Mouse (Mus musculus) gastrocnemius, adult 2 months (tissue): ENCODE measurements around the gene P2rx1. TPM values are rescaled to one million over a fixed set of nuclear protein-coding genes. Genes with fewer than 3 reads are reported as not detected.

Experiments used
- DNase-seq: peaks from one replicate; pipeline ENCODE4 v3.0.0; 2022
- H3K27ac ChIP-seq: fragments of 200-600 bp; 2 replicates; pipeline ENCODE4 v1.8.1; 2022; ENCODE audit warnings: mild to moderate bottlenecking
- H3K4me3 ChIP-seq: fragments of 200-600 bp; 2 replicates; pipeline ENCODE4 v1.8.1; 2022; ENCODE audit warnings: mild to moderate bottlenecking, moderate library complexity
- CTCF ChIP-seq: fragments of 200-600 bp; IDR thresholded peaks from 2 replicates; pipeline ENCODE4 v1.8.1; 2022; ENCODE audit warnings: antibody characterized with exemption, mild to moderate bottlenecking, moderate library complexity
- intact Hi-C: fragments of 180-260 bp; cut with DNase I; formaldehyde crosslinking; loops from one replicate; pipeline ENCODE4 v1.15.1; 2025
- long read RNA-seq, 2 experiments: library from polyadenylated mRNA; stranded (forward); transcript quantifications; one replicate each; pipeline ENCODE4 v2.0.0; 2021
- total RNA-seq, 2 experiments: library from RNA; stranded (reverse); gene quantifications; 2 replicates each; pipeline ENCODE4 v1.2.3; 2021

Gene P2rx1
- total RNA-seq: under 1 TPM; 0.15 to 0.56 TPM
- long read RNA-seq, experiment 1: 0 reads
- long read RNA-seq, experiment 2, partial matches to known transcripts: 0 of 1 reads
- long read RNA-seq, experiment 2, other reads (novel, unspliced or antisense): 0 of 1 reads

DNA sequence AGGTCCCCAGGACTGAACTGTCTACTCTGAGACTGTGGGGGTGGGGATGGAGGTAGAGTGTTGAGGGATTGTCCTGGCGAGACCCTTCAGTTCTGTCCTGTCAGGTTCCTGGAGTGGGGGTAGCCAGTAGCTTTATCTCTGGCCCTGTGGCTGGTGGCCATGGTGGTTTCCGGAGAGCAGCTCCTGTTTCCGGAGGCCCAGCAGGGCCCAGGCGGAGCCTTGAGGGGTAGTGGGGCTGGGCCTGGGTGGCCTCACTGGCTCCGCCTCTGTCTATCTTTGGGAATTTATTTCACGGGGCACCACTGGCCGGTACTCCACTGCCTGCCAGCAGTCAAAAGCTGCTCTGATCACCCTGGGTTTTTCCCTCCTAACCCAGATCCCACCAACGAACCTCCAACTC is at the start of gene P2rx1:
P2rx1 (plus strand) TSS at position 333 of the 400 bp plus-strand sequence.
- intact Hi-C loops: no loop called here
- TF ChIP-seq CTCF: no peak
- no peak for DNase-seq
- 0 out of 2 replicates have a peak within 1 kb of the TSS, but pooled peaks have one; percentile 20 for H3K27ac ChIP-seq
- no peak within 1 kb of the TSS; the same call in 1 of the 2 replicates for H3K4me3 ChIP-seq

DNA sequence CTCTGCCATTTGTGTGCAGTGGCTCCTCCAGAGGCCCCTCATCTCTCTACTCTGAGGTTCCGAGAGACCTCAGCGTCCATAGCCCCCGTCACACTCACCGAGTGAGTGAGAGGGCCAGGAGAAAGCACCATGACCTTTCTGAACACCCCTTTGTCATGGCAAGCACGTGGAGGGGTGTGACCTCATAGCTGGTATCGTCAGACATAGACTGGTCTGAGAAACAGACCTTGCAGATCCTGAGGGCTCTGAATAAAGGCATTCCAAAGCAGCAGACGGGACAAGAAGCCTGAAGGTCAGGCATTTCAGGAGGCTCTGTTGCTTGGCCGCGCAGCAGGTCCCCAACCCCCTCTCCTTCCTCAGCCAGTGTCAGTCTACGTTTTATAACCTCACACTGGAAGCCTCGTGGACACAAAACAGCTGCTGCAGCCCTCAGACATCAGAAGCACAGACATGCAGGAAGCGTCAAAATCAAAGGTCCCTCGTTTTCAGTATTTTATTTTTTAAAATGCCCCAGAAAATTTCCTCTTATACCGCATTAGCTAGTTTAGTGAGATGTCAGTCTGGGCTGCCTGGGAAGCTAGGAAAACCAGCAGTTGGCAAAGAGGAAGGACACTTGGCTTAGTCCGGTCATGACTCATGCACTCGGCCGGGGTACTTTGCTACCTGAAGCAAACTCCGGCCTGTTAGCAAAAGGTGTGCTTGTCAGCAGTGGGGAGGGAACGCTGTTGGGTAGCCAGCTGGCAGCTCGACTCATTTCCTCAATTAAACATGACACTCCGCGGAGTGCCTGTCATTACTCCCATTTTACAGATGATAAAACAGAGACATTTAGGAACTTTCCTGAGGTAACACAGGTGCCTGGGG is 47.5 kb upstream of the P2rx1 start:
- Histone ChIP-seq H3K4me3 (no peak overlapping the region), H3K27ac (peak overlapping the region; percentile 83)
- DNase-seq: no peak
- TF ChIP-seq CTCF: no peak
- intact Hi-C loops: no loop called here

DNA sequence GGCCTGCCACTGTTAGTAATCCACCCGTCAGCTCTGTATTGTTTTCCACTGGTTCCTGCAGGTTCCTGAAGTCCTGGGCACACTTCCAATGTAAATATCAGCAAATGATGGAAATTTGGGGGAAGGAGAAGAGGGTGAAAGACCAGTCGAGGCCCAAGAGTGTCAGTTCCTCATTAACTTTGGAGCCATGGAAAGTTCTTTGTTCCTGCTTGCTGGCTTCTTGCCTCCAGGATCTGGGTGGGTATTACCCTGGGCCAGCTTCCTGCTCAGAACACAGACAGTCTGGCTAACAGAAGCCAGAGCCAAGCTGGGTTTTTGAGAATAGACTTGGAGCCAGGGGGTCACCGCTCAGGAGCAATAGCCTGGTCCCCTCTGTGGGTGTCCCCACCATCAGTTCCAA is 46.7 kb upstream of the P2rx1 start:
- intact Hi-C loops: no loop called here
- no peak for DNase-seq
- Histone ChIP-seq H3K4me3 (no peak overlapping the region), H3K27ac (peak overlapping the region; percentile 83)
- no peak for TF ChIP-seq CTCF

DNA sequence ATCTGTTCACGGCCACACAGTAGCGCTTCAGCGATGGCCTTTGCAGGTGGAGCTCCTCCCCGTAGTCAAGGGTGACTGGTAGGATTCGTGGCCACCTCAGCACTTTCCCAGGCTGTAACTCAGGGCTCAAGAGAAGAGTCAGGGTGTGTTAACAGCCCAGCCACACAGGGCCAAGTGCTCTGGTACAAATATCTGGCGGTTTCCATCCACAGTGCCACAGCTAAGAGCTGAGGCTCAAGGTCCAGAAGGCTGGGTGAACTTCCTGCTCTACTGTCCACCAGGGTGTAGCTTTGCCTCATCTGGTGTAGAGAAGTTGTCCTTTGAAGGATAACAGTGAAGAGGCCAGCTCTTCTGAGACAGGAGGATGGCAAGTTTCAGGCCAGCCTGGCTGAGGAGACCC is 46.2 kb upstream of the P2rx1 start:
- Histone ChIP-seq H3K4me3 (no peak overlapping the region), H3K27ac (peak overlapping the region; percentile 83)
- no peak for TF ChIP-seq CTCF
- intact Hi-C loops: no loop called here
- no peak for DNase-seq

DNA sequence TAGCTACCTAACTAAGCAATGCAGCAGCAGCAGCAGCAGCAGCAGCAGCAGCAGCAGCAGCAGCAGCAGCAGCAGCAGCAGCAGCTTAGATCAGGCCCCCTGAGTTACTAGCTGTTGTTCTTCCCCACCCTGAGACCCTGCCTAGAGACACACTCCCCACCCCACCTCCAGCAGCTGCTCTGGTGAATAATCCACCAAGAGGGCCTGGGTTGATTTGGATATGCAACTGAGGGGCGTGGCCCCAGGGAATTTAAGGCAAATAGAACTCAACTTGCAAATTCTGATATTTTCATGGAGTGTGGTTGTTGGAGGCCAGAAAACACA is 45.8 kb upstream of the P2rx1 start:
- Histone ChIP-seq H3K4me3 (no peak overlapping the region), H3K27ac (peak overlapping the region; percentile 83)
- TF ChIP-seq CTCF: no peak
- intact Hi-C loops: no loop called here
- no peak for DNase-seq

DNA sequence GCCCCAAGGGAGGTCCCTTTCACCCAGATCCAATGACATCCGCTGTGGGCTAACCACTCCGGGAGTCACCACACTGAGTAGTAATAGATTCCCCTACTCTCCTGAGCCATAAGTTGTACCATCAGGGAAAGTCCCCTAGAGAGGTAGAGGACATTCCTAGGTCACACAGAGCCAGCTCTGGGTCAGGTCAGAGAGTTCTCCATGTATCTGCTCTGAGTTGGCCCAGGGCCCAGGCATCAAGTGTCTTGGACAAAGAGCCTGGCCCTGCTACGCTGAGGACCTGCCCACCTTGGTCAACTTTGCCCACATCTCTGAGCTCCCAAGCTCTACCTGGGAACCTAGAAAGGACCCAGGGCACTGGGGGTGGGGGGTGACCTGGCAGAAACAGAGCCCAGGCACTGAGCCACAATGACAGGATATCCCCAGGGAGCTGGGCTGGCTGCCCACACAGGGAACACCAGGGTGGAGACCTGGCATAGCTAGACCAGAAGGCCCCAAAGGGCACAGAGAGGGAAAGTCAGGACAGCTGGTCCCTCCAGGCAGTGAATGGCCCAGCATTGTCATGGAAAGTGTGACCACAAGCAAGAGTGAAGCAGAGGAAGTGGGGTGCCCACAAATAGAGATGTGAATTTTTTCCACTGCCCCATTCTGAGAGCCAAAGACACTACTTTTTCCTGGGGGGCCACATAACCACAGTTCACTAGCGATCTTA is 45.3 kb upstream of the P2rx1 start:
- Histone ChIP-seq H3K27ac (peak overlapping the region; percentile 83), H3K4me3 (no peak overlapping the region)
- peak; percentile 69 for DNase-seq
- no peak for TF ChIP-seq CTCF
- intact Hi-C loops: no loop called here

DNA sequence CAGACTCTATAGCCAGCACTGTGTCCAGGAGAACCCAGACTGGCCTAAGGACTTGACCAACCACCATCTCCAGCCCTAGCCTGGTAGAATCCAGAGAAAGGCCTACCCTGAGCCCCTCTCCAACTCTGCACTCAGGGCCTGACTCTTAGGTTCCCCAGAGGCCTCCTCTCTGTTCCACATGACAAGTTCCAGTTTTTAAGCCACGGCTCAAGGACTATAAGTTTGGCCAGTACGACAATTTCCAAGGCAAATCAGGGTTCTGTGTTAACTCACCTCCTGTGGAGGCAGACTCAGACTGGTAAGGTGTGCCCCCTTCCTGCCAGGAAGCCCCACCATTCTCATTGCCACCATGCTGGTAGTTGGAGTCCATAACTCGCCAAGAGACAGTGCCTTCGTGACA is 44.7 kb upstream of the P2rx1 start:
- no peak for DNase-seq
- Histone ChIP-seq H3K27ac (peak overlapping the region; percentile 83), H3K4me3 (no peak overlapping the region)
- TF ChIP-seq CTCF: no peak
- intact Hi-C loops: no loop called here

DNA sequence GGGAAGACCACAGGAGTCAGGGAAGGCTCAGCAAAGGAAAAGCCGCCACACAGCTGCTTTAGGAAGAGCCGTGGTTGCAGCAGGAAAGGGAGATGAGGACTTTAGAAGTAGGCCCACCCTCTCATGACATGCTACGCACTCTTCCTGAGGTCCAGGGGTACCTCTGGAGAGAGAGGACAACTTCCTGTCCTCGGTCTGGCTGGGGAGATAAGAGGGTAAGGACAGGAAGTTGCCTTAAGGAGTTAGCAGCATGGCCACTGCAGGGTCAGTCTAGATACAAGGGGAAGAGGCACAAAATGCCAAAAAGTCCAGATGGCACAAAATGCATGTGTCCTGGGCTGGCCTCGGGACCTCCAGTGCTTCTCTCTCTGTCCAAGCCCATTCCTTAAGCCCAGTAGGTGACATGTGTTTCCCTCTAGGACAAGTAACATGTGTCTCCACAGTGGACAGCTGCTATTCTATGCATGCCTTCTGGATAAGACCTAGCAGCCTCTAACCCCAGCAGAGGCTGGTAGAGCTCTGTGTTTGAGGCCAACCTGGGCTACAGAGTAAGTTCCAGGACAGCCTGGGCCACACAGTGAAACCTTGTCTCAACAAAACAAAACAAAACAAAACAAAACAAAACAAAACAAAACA is 43.4 kb upstream of the P2rx1 start:
- intact Hi-C loops: no loop called here
- Histone ChIP-seq H3K27ac (peak overlapping the region; percentile 64), H3K4me3 (no peak overlapping the region)
- DNase-seq: no peak
- no peak for TF ChIP-seq CTCF

DNA sequence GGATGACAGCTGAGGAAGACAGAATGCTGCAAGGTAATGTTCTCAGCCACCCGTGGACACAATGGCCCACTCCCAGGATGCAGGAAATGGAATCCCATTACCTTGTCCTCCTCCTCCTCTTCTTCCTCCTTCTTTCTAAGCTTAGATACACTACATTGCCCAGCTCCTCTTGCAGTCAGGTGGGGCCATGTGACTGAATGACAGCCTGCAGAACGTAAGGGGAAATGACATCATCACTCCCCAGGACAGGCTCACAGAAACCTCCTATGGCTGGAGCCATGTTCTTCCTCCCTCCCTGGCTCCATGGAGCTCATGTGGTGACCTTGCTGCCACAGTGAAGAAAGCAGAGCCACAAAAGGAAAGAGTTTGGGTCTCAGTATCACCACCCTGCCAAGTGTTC is 41.6 kb upstream of the P2rx1 start:
- intact Hi-C loops: no loop called here

DNA sequence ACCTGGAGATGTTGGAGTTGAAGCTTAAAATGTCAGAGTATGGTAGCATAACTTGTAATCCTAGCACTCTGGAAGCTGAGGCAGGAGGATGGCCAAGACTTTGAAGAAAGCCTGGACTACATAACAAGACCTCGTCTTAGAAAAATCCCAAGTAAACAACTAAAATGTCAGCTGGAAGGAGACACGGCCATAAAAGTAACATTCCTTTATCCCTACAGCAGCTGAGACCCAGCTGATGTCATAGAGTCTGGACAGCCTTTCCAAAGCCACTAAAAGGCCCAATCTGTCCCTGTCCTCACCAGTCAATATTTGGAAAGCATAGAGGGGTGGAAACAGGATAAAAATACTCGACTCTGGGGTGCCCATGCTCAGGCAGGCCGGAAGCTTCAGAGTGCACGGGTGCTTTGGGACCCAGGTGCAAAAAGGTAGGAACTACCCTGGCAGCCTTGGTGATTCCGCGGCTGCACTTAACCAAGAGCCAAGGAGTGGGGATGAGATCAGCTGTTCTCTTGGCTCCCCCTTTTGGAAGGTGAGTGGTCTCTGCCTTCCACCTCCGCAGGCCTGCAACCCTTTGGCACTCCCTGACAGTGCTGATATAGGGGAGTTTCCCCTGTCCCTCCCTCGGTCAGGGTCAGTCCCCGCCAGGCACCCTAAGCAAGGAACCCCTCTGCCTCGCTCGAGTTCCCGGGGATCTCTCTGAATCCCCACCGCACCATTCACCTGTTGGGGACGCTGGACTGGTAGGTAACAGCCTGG is 38.8 kb upstream of the P2rx1 start:
- intact Hi-C loops: no loop called here
- H3K4me3 ChIP-seq: peak overlapping the region; percentile 72; the same call in 1 of the 2 replicates
- DNase-seq: no peak
- H3K27ac ChIP-seq: peak overlapping the region; percentile 65; the same call in 1 of the 2 replicates
- peak; percentile 28 for TF ChIP-seq CTCF

More for the DNA sequence above, 41.6 kb upstream of the P2rx1 start:
- H3K4me3 ChIP-seq: no peak overlapping the region
- TF ChIP-seq CTCF: no peak
- no peak overlapping the region for H3K27ac ChIP-seq
- no peak for DNase-seq

DNA sequence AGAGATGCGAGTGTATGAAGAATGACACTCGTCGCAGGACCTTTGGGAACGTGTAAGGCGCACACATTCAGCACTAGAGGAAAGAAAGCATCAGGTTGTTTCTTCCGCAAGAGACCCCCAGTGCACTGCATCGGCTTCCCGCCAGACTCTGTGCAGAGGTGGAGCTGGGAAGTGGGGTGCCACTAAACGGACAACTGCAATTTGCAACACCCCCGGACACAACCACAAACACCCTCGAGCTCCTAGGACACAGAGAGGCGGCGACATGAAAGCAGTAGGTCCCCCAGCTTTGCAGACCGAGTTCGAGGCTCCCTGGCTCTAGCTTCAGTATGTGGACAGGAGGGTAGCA is 38.2 kb upstream of the P2rx1 start:
- intact Hi-C loops: no loop called here
- peak overlapping the region; percentile 72 for H3K4me3 ChIP-seq

More for the DNA sequence above, 38.2 kb upstream of the P2rx1 start:
- DNase-seq: no peak
- peak overlapping the region; percentile 65; the same call in 1 of the 2 replicates for H3K27ac ChIP-seq
- no peak for TF ChIP-seq CTCF
